Mouse (Mus musculus): Measurements from ENCODE around the gene Fam71f2. TPM values are rescaled to one million over a fixed set of nuclear protein-coding genes. Genes with fewer than 3 reads are reported as not detected.

Fam71f2 gene
- polyA plus RNA-seq (2012): not detected in 2 replicates

DNA sequence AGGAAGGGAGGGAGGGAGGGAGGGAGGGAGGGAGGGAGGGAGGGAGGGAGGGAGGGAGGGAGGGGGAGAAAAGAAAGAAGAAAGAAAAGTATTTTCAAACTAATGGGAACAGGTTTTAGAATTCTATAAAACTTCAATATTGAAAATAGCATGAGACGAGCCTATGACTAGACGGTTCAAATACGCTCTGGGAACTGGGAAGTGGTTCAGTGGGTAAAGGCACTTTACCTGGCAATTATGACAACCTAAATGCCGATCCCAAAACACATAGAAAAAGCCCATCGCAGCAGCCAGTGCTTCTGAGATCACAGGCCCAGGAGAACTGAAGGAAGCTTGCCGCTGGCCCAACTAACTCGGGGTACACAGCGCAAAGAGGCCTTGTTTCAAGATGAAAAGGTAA lies at the start of gene Fam71f2:
Gene Fam71f2 (plus strand): TSS at position 301 of the 400 bp plus-strand sequence.
- no peaks in the 10 kb centered on the region for H3K9me3 ChIP-seq (ENCODE audit: control insufficient read depth, low read length)
- H3K4me1 ChIP-seq (ENCODE audit: control insufficient read depth): peaks cover 8% of the 10 kb centered on the region
- TF ChIP-seq TAL1 (IDR thresholded peaks at IDR 0.05; ENCODE audit: low read length) (no peak), GATA1 (IDR thresholded peaks at IDR 0.05; ENCODE audit: low read length) (no peak)
- H3K27me3 ChIP-seq (ENCODE audit: control insufficient read depth): no peaks in the 10 kb centered on the region
- H3K36me3 ChIP-seq (ENCODE audit: control insufficient read depth): peaks cover 11% of the 10 kb centered on the region
- H3K4me3 ChIP-seq (replicated peaks): no peak within 1 kb of the TSS

DNA sequence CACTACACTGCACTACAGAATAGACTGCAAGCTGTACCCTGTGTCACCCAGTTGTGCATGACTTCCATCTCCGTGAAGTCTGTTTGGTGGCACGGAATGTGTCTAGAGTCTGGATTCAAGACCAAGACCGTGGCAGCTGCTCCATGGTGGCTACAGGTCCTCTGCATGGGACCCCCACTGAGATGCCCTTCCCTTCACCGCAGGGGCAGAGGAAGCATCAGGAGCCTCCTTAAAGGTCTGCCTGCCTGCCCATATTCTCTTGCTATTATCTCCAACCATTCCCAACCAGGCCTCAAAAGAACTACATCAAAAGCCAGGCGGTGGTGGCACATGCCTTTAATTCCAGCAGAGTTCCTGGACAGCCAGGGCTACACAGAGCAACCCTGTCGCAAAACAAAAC lies 49.0 kb upstream of the Fam71f2 start:
- H3K4me1 ChIP-seq (ENCODE audit: control insufficient read depth): peaks cover 7% of the 10 kb centered on the region

DNA sequence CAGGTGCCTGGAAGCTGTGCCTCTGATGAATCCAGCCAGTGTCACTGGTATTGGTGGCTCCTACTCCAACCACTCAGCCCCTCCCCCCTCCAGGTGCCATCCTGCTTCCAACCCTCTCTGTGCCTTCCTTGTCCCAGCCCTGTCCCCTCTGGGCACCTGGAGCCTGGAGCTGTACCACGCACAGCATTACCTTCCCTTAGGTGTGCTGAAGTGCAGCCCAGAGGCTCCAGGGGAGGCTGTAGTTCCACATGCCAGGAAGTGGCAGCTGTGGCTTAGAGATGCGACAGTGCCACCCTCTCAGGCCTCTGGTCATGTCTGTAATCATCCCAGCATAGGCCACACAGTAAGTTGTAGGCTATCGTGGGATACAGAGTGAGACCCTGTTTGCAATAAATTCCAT lies 47.6 kb upstream of the Fam71f2 start:
- Histone ChIP-seq H3K4me3 (replicated peaks) (no peak overlapping the region), H3K27me3 (ENCODE audit: control insufficient read depth) (no peaks in the 10 kb centered on the region), H3K9me3 (ENCODE audit: control insufficient read depth, low read length) (no peaks in the 10 kb centered on the region), H3K4me1 (ENCODE audit: control insufficient read depth) (peaks cover 7% of the 10 kb centered on the region), H3K36me3 (ENCODE audit: control insufficient read depth) (no peaks in the 10 kb centered on the region)
- TF ChIP-seq TAL1 (IDR thresholded peaks at IDR 0.05; ENCODE audit: low read length) (no peak), GATA1 (IDR thresholded peaks at IDR 0.05; ENCODE audit: low read length) (no peak)

More for the DNA sequence above, 49.0 kb upstream of the Fam71f2 start:
- no peak overlapping the region for H3K4me3 ChIP-seq (replicated peaks)
- H3K9me3 ChIP-seq (ENCODE audit: control insufficient read depth, low read length): no peaks in the 10 kb centered on the region
- no peaks in the 10 kb centered on the region for H3K36me3 ChIP-seq (ENCODE audit: control insufficient read depth)
- 0 out of 2 replicates have a peak, but pooled peaks cover 2% of the 10 kb centered on the region for H3K27me3 ChIP-seq (ENCODE audit: control insufficient read depth)
- no peak for TF ChIP-seq GATA1 (IDR thresholded peaks at IDR 0.05; ENCODE audit: low read length)

DNA sequence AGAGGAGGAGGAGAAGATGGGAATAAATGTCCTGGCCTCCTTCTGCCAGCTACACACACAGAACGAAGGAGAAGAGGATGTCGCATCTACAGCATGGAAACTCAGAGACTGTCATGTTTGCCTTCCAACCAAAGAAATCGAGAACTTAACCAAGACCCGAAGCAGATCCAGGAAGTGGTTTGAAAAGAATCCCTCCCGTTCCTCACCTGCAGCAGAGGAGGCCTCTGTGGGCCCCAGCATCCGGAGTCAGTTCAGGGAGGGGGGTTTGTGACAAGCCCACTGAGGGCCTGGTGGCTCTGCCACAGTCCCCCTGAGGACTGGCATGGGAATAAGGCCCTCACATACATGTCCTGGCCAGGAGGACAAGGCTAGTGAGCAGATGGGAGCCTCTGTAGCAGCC lies 47.1 kb upstream of the Fam71f2 start:
- Histone ChIP-seq H3K36me3 (ENCODE audit: control insufficient read depth) (no peaks in the 10 kb centered on the region), H3K9me3 (ENCODE audit: control insufficient read depth, low read length) (no peaks in the 10 kb centered on the region), H3K4me1 (ENCODE audit: control insufficient read depth) (peaks cover 7% of the 10 kb centered on the region), H3K4me3 (replicated peaks) (no peak overlapping the region), H3K27me3 (ENCODE audit: control insufficient read depth) (no peaks in the 10 kb centered on the region)
- TF ChIP-seq GATA1 (IDR thresholded peaks at IDR 0.05; ENCODE audit: low read length) (no peak), TAL1 (IDR thresholded peaks at IDR 0.05; ENCODE audit: low read length) (no peak)

DNA sequence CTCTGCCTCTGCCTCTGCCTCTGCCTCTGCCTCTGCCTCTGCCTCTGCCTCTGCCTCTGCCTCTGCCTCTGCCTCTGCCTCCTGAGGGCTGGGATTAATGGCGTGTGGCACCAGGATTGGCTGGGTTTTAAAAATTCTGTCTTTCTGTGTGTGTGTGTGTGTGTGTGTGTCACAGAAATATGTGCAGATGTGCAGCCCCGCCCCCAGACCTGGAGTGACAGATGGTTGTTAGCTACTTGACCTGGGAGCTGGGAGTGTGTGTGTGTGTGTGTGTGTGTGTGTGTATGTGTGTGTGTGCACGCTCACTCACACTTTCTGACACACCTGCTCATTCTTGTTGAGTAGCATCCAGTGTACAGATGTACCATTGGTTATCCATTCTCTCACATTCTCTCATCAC lies 45.7 kb upstream of the Fam71f2 start:
- H3K4me1 ChIP-seq (ENCODE audit: control insufficient read depth): peaks cover 7% of the 10 kb centered on the region
- no peaks in the 10 kb centered on the region for H3K9me3 ChIP-seq (ENCODE audit: control insufficient read depth, low read length)
- no peak overlapping the region for H3K4me3 ChIP-seq (replicated peaks)
- no peak for TF ChIP-seq GATA1 (IDR thresholded peaks at IDR 0.05; ENCODE audit: low read length)
- TF ChIP-seq TAL1 (IDR thresholded peaks at IDR 0.05; ENCODE audit: low read length): no peak
- H3K27me3 ChIP-seq (ENCODE audit: control insufficient read depth): no peaks in the 10 kb centered on the region
- H3K36me3 ChIP-seq (ENCODE audit: control insufficient read depth): no peaks in the 10 kb centered on the region

DNA sequence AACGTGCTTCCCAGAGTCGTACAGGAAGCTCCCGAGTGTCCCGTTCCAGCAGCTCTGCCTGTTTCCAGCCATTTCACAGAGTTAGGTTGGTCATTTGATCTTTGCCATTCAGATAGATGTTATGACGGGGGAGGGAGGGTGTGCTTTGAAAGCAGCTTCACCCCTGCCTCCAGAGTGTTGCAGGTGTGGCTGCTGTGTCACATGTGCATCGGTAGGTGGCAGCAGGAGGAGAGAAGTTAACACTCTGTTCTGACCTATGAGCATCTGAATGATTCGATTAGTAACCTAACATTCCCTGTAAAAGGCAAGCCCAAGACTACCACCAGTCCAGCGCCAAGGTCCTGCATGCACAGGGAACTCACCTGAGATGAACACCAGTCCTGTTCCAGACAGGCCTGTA lies 45.1 kb upstream of the Fam71f2 start:
- no peaks in the 10 kb centered on the region for H3K27me3 ChIP-seq (ENCODE audit: control insufficient read depth)
- H3K36me3 ChIP-seq (ENCODE audit: control insufficient read depth): no peaks in the 10 kb centered on the region
- no peak overlapping the region for H3K4me3 ChIP-seq (replicated peaks)
- no peak for TF ChIP-seq TAL1 (IDR thresholded peaks at IDR 0.05; ENCODE audit: low read length)
- TF ChIP-seq GATA1 (IDR thresholded peaks at IDR 0.05; ENCODE audit: low read length): no peak
- H3K9me3 ChIP-seq (ENCODE audit: control insufficient read depth, low read length): no peaks in the 10 kb centered on the region
- H3K4me1 ChIP-seq (ENCODE audit: control insufficient read depth): peaks cover 5% of the 10 kb centered on the region

DNA sequence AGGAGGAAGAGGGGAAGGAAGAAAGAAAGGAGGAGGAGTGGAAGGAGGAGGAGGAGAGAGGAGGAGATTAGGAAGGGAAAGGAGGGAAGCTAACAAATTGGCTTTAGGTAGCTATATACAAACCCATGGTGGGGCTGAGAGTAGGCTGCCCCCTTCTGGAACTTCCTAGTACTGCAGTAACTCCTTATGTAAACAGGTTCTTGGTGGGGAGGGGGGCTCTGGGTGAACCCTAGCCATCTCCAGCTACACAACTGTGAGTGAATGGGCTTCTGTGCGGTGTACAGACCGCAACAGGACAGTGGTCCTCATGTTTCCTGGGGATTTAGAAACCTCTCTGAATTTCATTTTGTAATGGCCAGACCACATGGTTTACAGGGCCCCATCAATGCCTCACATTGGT lies 38.6 kb upstream of the Fam71f2 start:
- Histone ChIP-seq H3K36me3 (ENCODE audit: control insufficient read depth) (no peaks in the 10 kb centered on the region), H3K9me3 (ENCODE audit: control insufficient read depth, low read length) (no peaks in the 10 kb centered on the region), H3K4me3 (replicated peaks) (no peak overlapping the region), H3K27me3 (ENCODE audit: control insufficient read depth) (peaks cover 4% of the 10 kb centered on the region; the same call in 1 of the 2 replicates), H3K4me1 (ENCODE audit: control insufficient read depth) (no peaks in the 10 kb centered on the region)
- TF ChIP-seq GATA1 (IDR thresholded peaks at IDR 0.05; ENCODE audit: low read length) (no peak), TAL1 (IDR thresholded peaks at IDR 0.05; ENCODE audit: low read length) (no peak)

DNA sequence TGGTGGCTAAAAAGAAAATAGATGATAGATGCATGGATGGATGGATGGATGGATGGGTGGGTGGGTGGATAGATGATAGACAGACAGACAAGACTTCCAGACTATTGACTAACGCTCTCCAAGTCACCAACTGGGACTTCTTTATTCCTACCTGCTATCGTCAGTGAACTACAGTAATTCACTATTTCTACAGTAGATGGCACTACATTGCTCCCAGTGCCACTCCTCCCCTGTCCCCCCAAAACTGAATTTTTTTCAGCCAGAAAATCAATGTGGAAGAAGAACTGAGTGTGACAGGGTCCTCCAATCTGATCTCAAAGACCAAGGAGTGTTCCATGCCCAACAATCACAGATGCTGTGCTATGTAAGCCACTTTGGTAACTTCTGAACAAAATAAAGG lies 37.7 kb upstream of the Fam71f2 start:
- H3K9me3 ChIP-seq (ENCODE audit: control insufficient read depth, low read length): no peaks in the 10 kb centered on the region
- no peak overlapping the region for H3K4me3 ChIP-seq (replicated peaks)
- peaks cover 6% of the 10 kb centered on the region; the same call in 1 of the 2 replicates for H3K27me3 ChIP-seq (ENCODE audit: control insufficient read depth)
- TF ChIP-seq GATA1 (IDR thresholded peaks at IDR 0.05; ENCODE audit: low read length) (no peak), TAL1 (IDR thresholded peaks at IDR 0.05; ENCODE audit: low read length) (no peak)
- H3K36me3 ChIP-seq (ENCODE audit: control insufficient read depth): no peaks in the 10 kb centered on the region
- no peaks in the 10 kb centered on the region for H3K4me1 ChIP-seq (ENCODE audit: control insufficient read depth)

DNA sequence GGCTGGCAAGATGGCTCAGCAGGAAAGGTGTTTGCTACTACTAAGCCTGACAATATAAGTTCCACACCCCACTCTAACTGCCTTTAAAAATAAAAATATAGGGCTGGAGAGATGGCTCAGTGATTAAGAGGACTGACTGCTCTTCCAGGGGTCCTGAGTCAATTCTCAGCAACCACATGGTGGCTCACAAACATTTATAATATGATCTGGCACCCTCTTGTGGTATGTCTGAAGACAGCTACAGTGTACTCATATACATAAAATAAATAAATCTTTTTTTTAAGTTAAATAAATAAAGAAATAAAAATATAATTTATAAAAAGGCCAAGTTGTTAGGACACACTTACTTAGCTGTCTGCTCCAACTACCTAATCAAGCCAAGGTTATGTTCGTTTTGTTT lies 37.1 kb upstream of the Fam71f2 start:
- Histone ChIP-seq H3K36me3 (ENCODE audit: control insufficient read depth) (no peaks in the 10 kb centered on the region), H3K9me3 (ENCODE audit: control insufficient read depth, low read length) (no peaks in the 10 kb centered on the region), H3K27me3 (ENCODE audit: control insufficient read depth) (peaks cover 6% of the 10 kb centered on the region; the same call in 1 of the 2 replicates), H3K4me3 (replicated peaks) (no peak overlapping the region), H3K4me1 (ENCODE audit: control insufficient read depth) (no peaks in the 10 kb centered on the region)
- TF ChIP-seq TAL1 (IDR thresholded peaks at IDR 0.05; ENCODE audit: low read length) (no peak), GATA1 (IDR thresholded peaks at IDR 0.05; ENCODE audit: low read length) (no peak)
